Mouse (Mus musculus) hematopoietic multipotent progenitor cell, adult 10-12 weeks (in vitro differentiated cells): ENCODE results near the gene Ankrd45. TPM values are rescaled to one million over a fixed set of nuclear protein-coding genes. Genes with fewer than 3 reads are reported as not detected.

Source experiments
- polyA plus RNA-seq: library from polyadenylated mRNA; stranded (reverse); fragments of >175 nt; gene quantifications from 2 replicates; pipeline ENCODE4 v1.2.3, GENCODE M21; 2012; ENCODE audit warnings: low replicate concordance

Ankrd45 gene
- polyA plus RNA-seq: not detected in 2 replicates

GRCm38 (mm10) chr1:161142531-161143159 is at the start of gene Ankrd45:
Gene Ankrd45, plus strand, starts transcription at chr1:161142691.

GRCm38 (mm10) chr1:161130726-161131664 is 11.5 kb upstream of the Ankrd45 start, which contains the start of gene Klhl20:
Gene Klhl20, minus strand, starts transcription at chr1:161131511.

GRCm38 (mm10) chr1:161159214-161159613 is 16.7 kb downstream of the Ankrd45 start, which contains the start of gene Tex50:
Gene Tex50, minus strand, starts transcription at chr1:161159314.

Other genes with a start within 250 kb of the Ankrd45 start
- 1.5 and 2.9 TPM in 2 replicates for gene Rc3h1, start 236.3 kb upstream of the Ankrd45 start, polyA plus RNA-seq
- gene Serpinc1, start 164.1 kb upstream of the Ankrd45 start, polyA plus RNA-seq: 0.65 TPM in 1 of 2 replicates, not detected in the other
- gene Zbtb37, start 107.8 kb upstream of the Ankrd45 start, polyA plus RNA-seq: 0.36 and 1.2 TPM in 2 replicates
- gene Dars2, start 72.0 kb upstream of the Ankrd45 start, polyA plus RNA-seq: 1.3 and 2.1 TPM in 2 replicates
- 6.3 and 9.5 TPM in 2 replicates for gene Cenpl, start 72.0 kb upstream of the Ankrd45 start, polyA plus RNA-seq
- gene Klhl20, start 11.2 kb upstream of the Ankrd45 start, polyA plus RNA-seq: 1.3 and 2.2 TPM in 2 replicates
- not detected in 2 replicates for gene Tex50, start 16.6 kb downstream of the Ankrd45 start, polyA plus RNA-seq
- 5.3 and 14.8 TPM in 2 replicates for gene Prdx6, start 108.5 kb downstream of the Ankrd45 start, polyA plus RNA-seq